ENCODE assay signal across 16 mouse cellular contexts in the genomic region with DNA sequence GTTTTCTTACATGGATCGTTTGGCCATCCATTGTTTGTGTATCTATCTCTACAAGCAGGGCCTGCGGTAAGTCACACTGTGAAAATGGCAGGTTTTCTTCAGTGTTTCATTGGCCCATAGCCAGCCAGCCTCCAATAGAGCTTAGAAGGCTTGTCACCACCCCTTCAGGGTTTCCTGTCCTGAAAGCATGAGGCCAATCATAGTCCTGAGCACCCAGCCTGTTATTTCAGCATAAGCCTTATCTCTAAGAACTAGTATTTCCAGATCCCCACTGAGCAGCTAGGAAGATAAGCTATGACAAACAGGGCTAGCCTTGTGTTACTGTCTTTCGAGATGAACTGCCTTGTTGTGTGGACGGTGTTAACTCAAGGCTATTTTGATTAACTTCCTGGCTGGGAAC. TPM values are rescaled to one million over a fixed set of nuclear protein-coding genes. Genes with fewer than 3 reads are reported as not detected.
DNase-seq lines count a peak whose midpoint lies in the region; ATAC-seq and TF ChIP-seq lines count a peak whose summit lies in the region.
"Had no signal": no experiment of that assay in that cellular context is flagged by ENCODE, and none has a peak within 500 bp of the region (broad histone marks: within the 10 kb centered on the region; RNA-seq: fewer than 3 reads in every experiment).

No protein-coding gene starts in this region.

- TF ChIP-seq EP300 in heart, adult 2 months (IDR thresholded peaks at IDR 0.05; ENCODE audit: insufficient read depth, low read depth, low read length) = no peak

- ATAC-seq in heart, embryonic 16.5 days (replicated peaks; ENCODE audit: extremely low read depth, insufficient read depth, low FRiP score) = peak; percentile 52; the same call in 1 of the 2 replicates
- peak; percentile 84 for ATAC-seq in G1E (ENCODE audit: extremely low read depth, insufficient number of reproducible peaks, low FRiP score, poor library complexity, severe bottlenecking)
- peak; percentile 77 for ATAC-seq in inflammation-experienced regulatory T-cells, adult 6 months
- ATAC-seq in megakaryocyte-erythroid progenitor cell, adult 5-6 weeks (replicated peaks; ENCODE audit: low FRiP score, low TSS enrichment, poor library complexity, severe bottlenecking) = peak; percentile 98
- no peak for ATAC-seq in midbrain, embryonic 11.5 days (ENCODE audit: low FRiP score)
- ATAC-seq: forebrain, embryonic 15.5 days had no signal

- H3K36me3 ChIP-seq in heart, embryonic 16.5 days (ENCODE audit: control insufficient read depth, insufficient read depth) = no peaks in the 10 kb centered on the region
- no peaks in the 10 kb centered on the region for H3K36me3 ChIP-seq in heart, adult 2 months (ENCODE audit: control insufficient read depth, insufficient read depth, low read length)
- no peaks in the 10 kb centered on the region for H3K36me3 ChIP-seq in G1E (replicated peaks)
- H3K36me3 ChIP-seq in midbrain, embryonic 11.5 days (ENCODE audit: control insufficient read depth, insufficient read depth, low read length) = no peaks in the 10 kb centered on the region
- H3K36me3 ChIP-seq: embryonic facial prominence, embryonic 15.5 days; forebrain, embryonic 15.5 days; limb, embryonic 15.5 days; neural tube, embryonic 13.5 days had no signal

- DNase-seq in heart, adult 2 months = no peak
- DNase-seq in G1E (ENCODE audit: low spot score) = peak; percentile 5
- no peak for DNase-seq in midbrain, embryonic 11.5 days (ENCODE audit: low spot score, missing footprints)
- DNase-seq in adipocyte (ENCODE audit: low spot score) = no peak
- DNase-seq: cerebellum, adult 9-10 months; gastrocnemius, postnatal 25 days; layer of hippocampus, postnatal 36 days; right cerebral cortex, postnatal 14 days; thymus, postnatal 4 days had no signal

- no peak overlapping the region for H3K4me3 ChIP-seq in heart, embryonic 16.5 days (ENCODE audit: low read length)
- H3K4me3 ChIP-seq in heart, adult 2 months = no peak overlapping the region
- no peak overlapping the region for H3K4me3 ChIP-seq in G1E (ENCODE audit: low read depth, low read length)
- no peak overlapping the region for H3K4me3 ChIP-seq in midbrain, embryonic 11.5 days (ENCODE audit: low read depth, low read length)
- H3K4me3 ChIP-seq: embryonic facial prominence, embryonic 15.5 days; forebrain, embryonic 15.5 days; limb, embryonic 15.5 days; neural tube, embryonic 13.5 days had no signal

- intact Hi-C loops in heart, adult 2 months (cut with DNase I) = no loop called here

- no peak overlapping the region for H3K4me2 ChIP-seq in heart, embryonic 16.5 days (ENCODE audit: low read depth, low read length)
- no peak overlapping the region for H3K4me2 ChIP-seq in midbrain, embryonic 11.5 days
- H3K4me2 ChIP-seq: embryonic facial prominence, embryonic 15.5 days; forebrain, embryonic 15.5 days; limb, embryonic 15.5 days; neural tube, embryonic 13.5 days had no signal

- H3K9me3 ChIP-seq in heart, embryonic 16.5 days (replicated peaks; ENCODE audit: control insufficient read depth, low read length) = no peaks in the 10 kb centered on the region
- H3K9me3 ChIP-seq in G1E (replicated peaks) = no peaks in the 10 kb centered on the region
- no peaks in the 10 kb centered on the region for H3K9me3 ChIP-seq in midbrain, embryonic 11.5 days (ENCODE audit: control insufficient read depth, low read length)
- H3K9me3 ChIP-seq: embryonic facial prominence, embryonic 15.5 days; forebrain, embryonic 15.5 days; limb, embryonic 15.5 days; neural tube, embryonic 13.5 days had no signal

- TF ChIP-seq POLR2A in heart, adult 2 months (IDR thresholded peaks at IDR 0.05; ENCODE audit: insufficient read depth, low read depth, low read length) = no peak

- 24% methylated on average over 4 of the region's 4 CpGs for WGBS in heart, embryonic 16.5 days
- 25% methylated on average over 4 of the region's 4 CpGs for WGBS in heart, adult 2 months
- 87% methylated on average over 4 of the region's 4 CpGs for WGBS in midbrain, embryonic 11.5 days

- no peak overlapping the region for H3K9ac ChIP-seq in heart, embryonic 16.5 days (ENCODE audit: low read length)
- H3K9ac ChIP-seq in heart, adult 2 months (ENCODE audit: low read depth, low read length) = no peak overlapping the region
- no peak overlapping the region for H3K9ac ChIP-seq in midbrain, embryonic 11.5 days (ENCODE audit: low read length)
- H3K9ac ChIP-seq: embryonic facial prominence, embryonic 15.5 days; forebrain, embryonic 15.5 days; limb, embryonic 15.5 days; neural tube, embryonic 13.5 days had no signal

- H3K27me3 ChIP-seq in heart, embryonic 16.5 days (ENCODE audit: control insufficient read depth, insufficient read depth, low read length) = no peaks in the 10 kb centered on the region
- H3K27me3 ChIP-seq in heart, adult 2 months (ENCODE audit: control insufficient read depth, insufficient read depth, low read length) = no peaks in the 10 kb centered on the region
- no peaks in the 10 kb centered on the region for H3K27me3 ChIP-seq in G1E (ENCODE audit: insufficient read depth, low read length)
- no peaks in the 10 kb centered on the region for H3K27me3 ChIP-seq in midbrain, embryonic 11.5 days (ENCODE audit: control insufficient read depth, insufficient read depth, low read length)
- H3K27me3 ChIP-seq: embryonic facial prominence, embryonic 15.5 days; forebrain, embryonic 15.5 days; limb, embryonic 15.5 days; neural tube, embryonic 13.5 days had no signal

- peaks cover 6% of the 10 kb centered on the region for H3K4me1 ChIP-seq in heart, embryonic 16.5 days (ENCODE audit: control insufficient read depth, insufficient read depth, low read length)
- no peaks in the 10 kb centered on the region for H3K4me1 ChIP-seq in heart, adult 2 months (ENCODE audit: control insufficient read depth, insufficient read depth, low read length)
- no peaks in the 10 kb centered on the region for H3K4me1 ChIP-seq in G1E (ENCODE audit: insufficient read depth, low read depth, low read length)
- no peaks in the 10 kb centered on the region for H3K4me1 ChIP-seq in midbrain, embryonic 11.5 days (ENCODE audit: control insufficient read depth, insufficient read depth, low read length)
- H3K4me1 ChIP-seq: embryonic facial prominence, embryonic 15.5 days; forebrain, embryonic 15.5 days; limb, embryonic 15.5 days; neural tube, embryonic 13.5 days had no signal

- no peak for TF ChIP-seq CTCF in heart, adult 2 months (IDR thresholded peaks at IDR 0.05)
- no peak for TF ChIP-seq CTCF in G1E (IDR thresholded peaks at IDR 0.05; ENCODE audit: low read depth, low read length)

- H3K79me2 ChIP-seq in heart, adult 2 months (replicated peaks; ENCODE audit: control insufficient read depth, insufficient read depth, low read length) = no peaks in the 10 kb centered on the region

- no peak overlapping the region for H3K27ac ChIP-seq in heart, embryonic 16.5 days (ENCODE audit: low read length)
- H3K27ac ChIP-seq in heart, adult 2 months = no peak overlapping the region
- H3K27ac ChIP-seq in midbrain, embryonic 11.5 days (ENCODE audit: low read depth, low read length) = no peak overlapping the region
- H3K27ac ChIP-seq: embryonic facial prominence, embryonic 15.5 days; forebrain, embryonic 15.5 days; limb, embryonic 15.5 days; neural tube, embryonic 13.5 days had no signal

RNA-seq across cellular contexts. Expression of a gene that starts 19.6 kb away (rescaled TPM):
- polyA plus RNA-seq in heart, embryonic 16.5 days (2015; fragmentation: Nextera tagmentation; extraction: Ambion mirVana) = 0.64 and 0.80 TPM in 2 replicates
- under 1 TPM; 0.32 to 0.37 TPM for total RNA-seq in heart, adult 2 months (2021)
- polyA plus RNA-seq in heart, adult 2 months (2012; rRNA removed) = 0.76 and 1.3 TPM in 2 replicates
- not detected in 2 replicates for total RNA-seq in G1E (2014; fragmentation: Nextera tagmentation)
- total RNA-seq in G1E (2017) = 1.1 TPM in 1 of 2 replicates, not detected in the other
- polyA plus RNA-seq in G1E (2012) = not detected in 2 replicates
- polyA plus RNA-seq in inflammation-experienced regulatory T-cells, adult 6 months (2017; shearing (Covaris generic)) = 10 to 100 TPM; 26.2 to 29.9 (median 29.5) TPM
- 1.7 and 2.0 TPM in 2 replicates for total RNA-seq in megakaryocyte-erythroid progenitor cell, adult 5-6 weeks (2014; fragmentation: Nextera tagmentation)
- total RNA-seq in megakaryocyte-erythroid progenitor cell, adult 5-6 weeks (2017) = not detected in 2 replicates
- polyA plus RNA-seq in midbrain, embryonic 11.5 days (2014; fragmentation: Nextera tagmentation; extraction: Ambion mirVana) = 0.15 and 0.31 TPM in 2 replicates

RNA-seq across cellular contexts. Expression of a gene that starts 33.5 kb away (rescaled TPM):
- polyA plus RNA-seq in heart, embryonic 16.5 days (2015; fragmentation: Nextera tagmentation; extraction: Ambion mirVana) = 19.1 and 21.8 TPM in 2 replicates
- 1 to 10 TPM; 9.3 to 10.0 TPM for total RNA-seq in heart, adult 2 months (2021)
- polyA plus RNA-seq in heart, adult 2 months (2012; rRNA removed) = 4.5 and 6.5 TPM in 2 replicates
- 21.0 and 27.7 TPM in 2 replicates for total RNA-seq in G1E (2014; fragmentation: Nextera tagmentation)
- 20.9 and 24.4 TPM in 2 replicates for total RNA-seq in G1E (2017)
- polyA plus RNA-seq in G1E (2012) = 5.7 and 5.9 TPM in 2 replicates
- 10 to 100 TPM; 22.2 to 25.8 (median 25.3) TPM for polyA plus RNA-seq in inflammation-experienced regulatory T-cells, adult 6 months (2017; shearing (Covaris generic))
- 20.4 and 27.5 TPM in 2 replicates for total RNA-seq in megakaryocyte-erythroid progenitor cell, adult 5-6 weeks (2014; fragmentation: Nextera tagmentation)
- total RNA-seq in megakaryocyte-erythroid progenitor cell, adult 5-6 weeks (2017) = 26.9 and 27.0 TPM in 2 replicates
- 36.8 and 38.5 TPM in 2 replicates for polyA plus RNA-seq in midbrain, embryonic 11.5 days (2014; fragmentation: Nextera tagmentation; extraction: Ambion mirVana)

Comparison
In these comparisons a context has a peak if more than half of its experiments do, and no peak if none do; other contexts are left out.
1. RNA of a gene that starts 19.6 kb away (polyA plus RNA-seq): 26.2 to 29.9 TPM in inflammation-experienced regulatory T-cells, adult 6 months; 0.76 to 1.3 TPM in heart, adult 2 months, 0.64 to 0.80 TPM in heart, embryonic 16.5 days, 0.15 to 0.31 TPM in midbrain, embryonic 11.5 days and not detected in G1E; every median in the first group is over 10 times any median in the second.